Mouse (Mus musculus) stomach, embryonic 16.5 days (tissue): ENCODE data around the gene Fgfr3. TPM values are rescaled to one million over a fixed set of nuclear protein-coding genes. Genes with fewer than 3 reads are reported as not detected.

Experiments
- ATAC-seq: fragments of 200-750 bp; cut with Nextera tagmentation; 2 replicates; pipeline ENCODE4 v1.8.0; 2017; ENCODE audit warnings: moderate number of reproducible peaks, moderate TSS enrichment; ENCODE audit not compliant: insufficient read depth, low FRiP score
- H3K27ac ChIP-seq: fragments of 300-500 bp; sonication (generic); 2 replicates; pipeline ENCODE4 v1.5.1; 2014; ENCODE audit warnings: low read length
- H3K27me3 ChIP-seq: fragments of 300-500 bp; sonication (generic); 2 replicates; pipeline ENCODE4 v1.6.1; 2014; ENCODE audit warnings: low read length, control low read depth, mixed read lengths; ENCODE audit not compliant: control insufficient read depth, insufficient read depth
- H3K36me3 ChIP-seq: fragments of 300-500 bp; sonication (generic); 2 replicates; pipeline ENCODE4 v1.6.1; 2014; ENCODE audit warnings: low read length; ENCODE audit not compliant: control insufficient read depth, insufficient read depth
- H3K4me1 ChIP-seq: fragments of 300-500 bp; sonication (generic); 2 replicates; pipeline ENCODE4 v1.6.1; 2014; ENCODE audit warnings: low read length, control low read depth, mixed read lengths; ENCODE audit not compliant: control insufficient read depth, insufficient read depth
- H3K4me2 ChIP-seq: fragments of 300-500 bp; sonication (generic); 2 replicates; pipeline ENCODE4 v1.6.1; 2014; ENCODE audit warnings: low read depth, low read length, mixed read lengths
- H3K4me3 ChIP-seq: fragments of 300-500 bp; sonication (generic); replicated peaks from 2 replicates; pipeline ENCODE4 v1.5.1; 2014; ENCODE audit warnings: mild to moderate bottlenecking, low read length
- H3K9ac ChIP-seq: fragments of 300-500 bp; sonication (generic); 2 replicates; pipeline ENCODE4 v1.6.1; 2014; ENCODE audit warnings: low read length
- H3K9me3 ChIP-seq: fragments of 300-500 bp; sonication (generic); replicated peaks from 2 replicates; pipeline ENCODE4 v1.6.1; 2016; ENCODE audit warnings: low read length, control low read depth; ENCODE audit not compliant: control insufficient read depth
- WGBS: fragments of 180-500 bp; shearing (Covaris S2); extraction: QIAGEN DNeasy Blood & Tissue Kit; methylation state at CpG from one replicate; pipeline ENCODE4 v1.1.7; 2014; 5-methylcytosine and 5-hydroxymethylcytosine counted together
- polyA plus RNA-seq: library from polyadenylated mRNA; unstranded; fragments of >200 nt; fragmentation: Nextera tagmentation; extraction: Ambion mirVana; gene quantifications from 2 replicates; pipeline ENCODE4 v1.2.1, GENCODE M21; 2015

Gene Fgfr3
- polyA plus RNA-seq, 1 experiment from 2014 or later: 31.0 TPM

GRCm38 (mm10) chr5:33722266-33723018 is 968 bp downstream of the Fgfr3 start:
- under 1% methylated on average over 53 of the region's 53 CpGs for WGBS
- peak overlapping the region; percentile 77 for H3K9ac ChIP-seq
- peak overlapping the region; percentile 83 for H3K27ac ChIP-seq
- no peaks in the 10 kb centered on the region for H3K36me3 ChIP-seq
- peak overlapping the region; percentile 58 for H3K4me3 ChIP-seq
- H3K4me2 ChIP-seq: peak overlapping the region; percentile 94
- H3K9me3 ChIP-seq: no peaks in the 10 kb centered on the region
- H3K4me1 ChIP-seq: peaks cover 21% of the 10 kb centered on the region
- 0 out of 2 replicates have a peak, but pooled peaks cover 6% of the 10 kb centered on the region for H3K27me3 ChIP-seq
- no peak for ATAC-seq

GRCm38 (mm10) chr5:33723019-33723640 is 1.7 kb downstream of the Fgfr3 start:
- Histone ChIP-seq H3K27me3 (0 out of 2 replicates have a peak, but pooled peaks cover 6% of the 10 kb centered on the region), H3K4me2 (peak overlapping the region; percentile 94), H3K27ac (peak overlapping the region; percentile 38), H3K9ac (peak overlapping the region; percentile 77), H3K9me3 (no peaks in the 10 kb centered on the region), H3K36me3 (no peaks in the 10 kb centered on the region), H3K4me1 (peaks cover 21% of the 10 kb centered on the region), H3K4me3 (peak overlapping the region; percentile 58)
- ATAC-seq: no peak
- under 1% methylated on average over 60 of the region's 61 CpGs for WGBS

GRCm38 (mm10) chr5:33723641-33724465 is 2.4 kb downstream of the Fgfr3 start:
- H3K9me3 ChIP-seq: no peaks in the 10 kb centered on the region
- H3K36me3 ChIP-seq: no peaks in the 10 kb centered on the region
- peaks cover 21% of the 10 kb centered on the region for H3K4me1 ChIP-seq
- ATAC-seq: no peak
- peak overlapping the region; percentile 77 for H3K9ac ChIP-seq
- H3K4me3 ChIP-seq: peak overlapping the region; percentile 58
- H3K27me3 ChIP-seq: 0 out of 2 replicates have a peak, but pooled peaks cover 6% of the 10 kb centered on the region
- H3K4me2 ChIP-seq: peak overlapping the region; percentile 94
- 17% methylated on average over 36 of the region's 36 CpGs for WGBS
- H3K27ac ChIP-seq: peak overlapping the region; percentile 38

- H3K4me3 ChIP-seq: no peak overlapping the region
- H3K27ac ChIP-seq: no peak overlapping the region
- H3K4me1 ChIP-seq: peaks cover 17% of the 10 kb centered on the region
- no peaks in the 10 kb centered on the region for H3K9me3 ChIP-seq
- ATAC-seq: no peak
- H3K9ac ChIP-seq: no peak overlapping the region
- peak overlapping the region; percentile 94; the same call in 1 of the 2 replicates for H3K4me2 ChIP-seq
- H3K36me3 ChIP-seq: no peaks in the 10 kb centered on the region
- 70% methylated on average over 7 of the region's 7 CpGs for WGBS
- H3K27me3 ChIP-seq: 0 out of 2 replicates have a peak, but pooled peaks cover 6% of the 10 kb centered on the region
These were observed 4.7 kb downstream of the Fgfr3 start for GRCm38 (mm10) chr5:33726081-33726647.

- no peak for ATAC-seq
- 0 out of 2 replicates have a peak, but pooled peaks cover 6% of the 10 kb centered on the region for H3K27me3 ChIP-seq
- no peaks in the 10 kb centered on the region for H3K9me3 ChIP-seq
- H3K27ac ChIP-seq: no peak overlapping the region
- peaks cover 14% of the 10 kb centered on the region for H3K4me1 ChIP-seq
- no peak overlapping the region for H3K9ac ChIP-seq
- no peak overlapping the region for H3K4me3 ChIP-seq
- WGBS: 72% methylated on average over 1 of the region's 1 CpGs
- no peaks in the 10 kb centered on the region for H3K36me3 ChIP-seq
- no peak overlapping the region for H3K4me2 ChIP-seq
These were observed 5.4 kb downstream of the Fgfr3 start for GRCm38 (mm10) chr5:33726891-33727290.

GRCm38 (mm10) chr5:33728841-33729240 is 7.4 kb downstream of the Fgfr3 start:
- Histone ChIP-seq H3K9ac (no peak overlapping the region), H3K4me2 (no peak overlapping the region), H3K36me3 (peaks cover 2% of the 10 kb centered on the region; the same call in 1 of the 2 replicates), H3K4me3 (no peak overlapping the region), H3K27me3 (0 out of 2 replicates have a peak, but pooled peaks cover 4% of the 10 kb centered on the region), H3K27ac (no peak overlapping the region), H3K4me1 (peaks cover 11% of the 10 kb centered on the region), H3K9me3 (no peaks in the 10 kb centered on the region)
- no peak for ATAC-seq
- 86% methylated on average over 7 of the region's 7 CpGs for WGBS

GRCm38 (mm10) chr5:33730516-33730915 is 9.0 kb downstream of the Fgfr3 start:
- Histone ChIP-seq H3K4me2 (no peak overlapping the region), H3K27me3 (no peaks in the 10 kb centered on the region), H3K9me3 (no peaks in the 10 kb centered on the region), H3K9ac (no peak overlapping the region), H3K27ac (no peak overlapping the region), H3K36me3 (peaks cover 6% of the 10 kb centered on the region; the same call in 1 of the 2 replicates), H3K4me3 (no peak overlapping the region), H3K4me1 (peaks cover 8% of the 10 kb centered on the region)
- ATAC-seq: no peak
- 57% methylated on average over 5 of the region's 5 CpGs for WGBS

- 70% methylated on average over 21 of the region's 21 CpGs for WGBS
- Histone ChIP-seq H3K27me3 (no peaks in the 10 kb centered on the region), H3K27ac (no peak overlapping the region), H3K36me3 (peaks cover 6% of the 10 kb centered on the region; the same call in 1 of the 2 replicates), H3K9ac (no peak overlapping the region), H3K4me3 (no peak overlapping the region), H3K9me3 (no peaks in the 10 kb centered on the region), H3K4me1 (peaks cover 2% of the 10 kb centered on the region), H3K4me2 (no peak overlapping the region)
- ATAC-seq: no peak
These were observed 9.6 kb downstream of the Fgfr3 start for GRCm38 (mm10) chr5:33731051-33731450.
